Mouse (Mus musculus): Measurements from ENCODE around the gene Maco1. TPM values are rescaled to one million over a fixed set of nuclear protein-coding genes. Genes with fewer than 3 reads are reported as not detected.
"Not testable (repeated sequence)": the region's sequence is repeated elsewhere in the genome, so short reads cannot be mapped to it uniquely, and the experiment has no call there.

The Maco1 gene
- total RNA-seq, 2 experiments from 2014 or later, result 15.0 to 17.0 TPM

GRCm38 (mm10) chr4:134826348-134826747, 26.8 kb downstream of the Maco1 start:
- intact Hi-C loops (cut with DNase I), result no loop called here
- no peak for DNase-seq

DNA sequence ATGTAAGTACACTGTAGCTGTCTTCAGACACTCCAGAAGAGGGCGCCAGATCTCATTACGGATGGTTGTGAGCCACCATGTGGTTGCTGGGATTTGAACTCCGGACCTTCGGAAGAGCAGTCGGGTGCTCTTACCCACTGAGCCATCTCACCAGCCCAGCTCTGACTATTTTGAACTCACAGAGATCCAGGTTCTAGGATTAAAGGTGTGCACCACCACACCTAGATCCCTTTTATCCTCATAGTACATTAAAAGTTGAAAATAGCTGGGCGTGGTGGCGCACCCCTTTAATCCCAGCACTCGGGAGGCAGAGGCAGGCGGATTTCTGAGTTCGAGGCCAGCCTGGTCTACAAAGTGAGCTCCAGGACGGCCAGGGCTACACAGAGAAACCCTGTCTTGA, 27.3 kb downstream of the Maco1 start:
- intact Hi-C loops (cut with DNase I), result loop anchor here (1.0 kb wide), 1 partner anchor 17 kb away; no protein-coding TSS in a partner anchor

GRCm38 (mm10) chr4:134823560-134823959, 29.6 kb downstream of the Maco1 start:
- intact Hi-C loops (cut with DNase I), result no loop called here
- DNase-seq, result no peak

More for the DNA sequence above, 27.3 kb downstream of the Maco1 start:
- not testable (repeated sequence) for DNase-seq

GRCm38 (mm10) chr4:134821061-134821460, 32.1 kb downstream of the Maco1 start:
- intact Hi-C loops (cut with DNase I), result no loop called here
- no peak for DNase-seq

- intact Hi-C loops (cut with DNase I), result no loop called here
- DNase-seq, result no peak
Observed at GRCm38 (mm10) chr4:134817706-134818105, 35.4 kb downstream of the Maco1 start.

DNA sequence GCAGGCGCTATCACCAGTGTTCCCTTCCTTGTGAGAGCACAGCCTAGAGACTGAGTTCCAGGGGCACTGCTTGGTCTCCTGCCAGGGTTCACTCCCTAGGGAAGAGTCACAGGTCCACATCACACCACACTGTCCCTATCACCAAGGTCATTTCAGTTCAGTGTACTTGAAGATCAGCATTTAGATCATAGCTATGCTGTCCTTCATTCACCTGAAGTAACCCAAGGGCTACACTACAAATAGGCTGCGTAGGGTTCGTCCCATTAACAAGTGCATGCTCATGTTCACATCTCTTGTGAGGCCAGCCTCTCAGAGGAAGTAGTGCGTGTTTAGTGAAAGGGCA, 38.9 kb downstream of the Maco1 start:
- no peak for DNase-seq
- intact Hi-C loops (cut with DNase I), result no loop called here

DNA sequence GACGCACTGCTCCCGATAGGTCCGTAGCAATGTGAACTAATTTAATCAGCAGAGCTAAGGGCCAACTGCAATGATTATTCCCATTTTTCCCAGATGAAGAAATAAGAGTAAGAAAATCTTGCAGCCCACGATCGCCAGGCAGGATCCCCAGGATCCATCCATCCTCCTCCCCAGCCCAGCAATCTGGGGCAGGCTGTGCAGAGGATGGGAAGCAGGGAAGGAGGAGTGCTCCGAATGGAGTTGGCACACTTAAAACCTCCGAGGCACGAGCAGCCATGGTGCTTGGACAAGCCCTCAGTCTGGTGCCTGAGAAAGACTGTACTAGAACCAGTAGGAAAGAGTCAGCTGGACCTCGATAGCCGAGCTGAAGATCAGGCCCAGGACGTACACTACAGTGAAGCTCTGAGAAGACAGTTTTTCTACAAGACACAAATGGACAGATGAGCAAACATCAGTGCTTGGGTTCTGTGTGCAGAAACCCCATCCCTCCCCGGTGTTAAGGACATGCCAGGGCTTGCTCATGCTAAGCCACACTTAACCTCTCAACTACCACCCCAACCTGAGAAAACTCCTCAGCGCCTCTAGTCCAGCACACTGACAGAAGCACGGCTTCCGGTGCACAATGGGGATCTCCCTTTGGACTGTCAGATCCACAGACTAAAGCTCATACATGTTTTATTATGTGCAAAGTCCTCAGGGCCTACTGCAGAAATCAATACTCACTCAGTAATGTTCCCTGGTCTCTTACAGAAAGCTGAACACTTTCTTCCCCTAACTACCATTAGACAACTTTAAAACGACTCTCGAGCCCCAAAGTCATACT, 39.5 kb downstream of the Maco1 start:
- no peak for DNase-seq
- intact Hi-C loops (cut with DNase I), result no loop called here

GRCm38 (mm10) chr4:134804765-134805164, 48.4 kb downstream of the Maco1 start:
- DNase-seq, result peak; percentile 84 to 89
- intact Hi-C loops (cut with DNase I), result no loop called here

DNA sequence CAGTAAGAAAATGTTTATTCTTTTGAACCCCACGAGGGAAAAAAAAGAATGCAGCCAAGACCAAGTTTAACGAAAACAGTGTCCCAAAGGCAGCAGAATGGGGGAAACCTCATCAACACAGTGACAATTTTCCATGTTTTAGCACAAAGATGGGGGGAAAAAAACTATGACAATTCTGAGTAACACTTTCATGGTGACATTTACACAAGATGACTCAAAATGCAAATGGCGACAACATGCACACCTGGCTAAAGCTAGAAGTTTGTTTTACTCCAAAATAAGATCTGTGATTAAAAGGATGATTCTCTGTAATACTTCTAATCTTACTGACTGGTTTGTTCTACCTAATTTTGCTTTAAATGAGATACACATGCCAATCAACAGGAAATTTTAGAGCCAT, 50.4 kb downstream of the Maco1 start:
- intact Hi-C loops (cut with DNase I), result no loop called here
- no peak for DNase-seq

DNA sequence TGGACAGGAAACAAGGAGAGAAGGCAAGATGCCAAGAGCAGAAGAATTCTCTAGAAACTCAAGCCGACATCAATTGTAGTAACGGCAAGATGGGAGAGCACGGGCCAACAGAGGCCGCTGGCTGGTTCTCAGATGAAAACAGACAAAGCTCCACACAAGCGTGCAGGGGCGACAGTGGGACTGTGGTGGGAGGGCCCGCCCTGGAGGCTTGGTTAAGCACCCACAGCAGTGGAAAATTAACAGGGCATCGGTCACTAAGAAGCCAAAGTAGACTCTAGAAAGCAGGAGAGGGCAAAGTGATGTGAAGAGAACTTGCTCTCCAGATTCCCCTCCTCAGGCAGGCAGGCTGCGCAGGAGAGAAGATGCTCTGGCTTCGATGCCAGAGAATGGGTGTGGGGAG, 51.0 kb downstream of the Maco1 start:
- intact Hi-C loops (cut with DNase I), result no loop called here
- DNase-seq, result no peak

- DNase-seq, result no peak
- intact Hi-C loops (cut with DNase I), result no loop called here
Observed at GRCm38 (mm10) chr4:134800693-134801092, 52.5 kb downstream of the Maco1 start.

- DNase-seq, result no peak
- intact Hi-C loops (cut with DNase I), result no loop called here
Observed at GRCm38 (mm10) chr4:134800098-134800497, 53.0 kb downstream of the Maco1 start.

- DNase-seq, result peak; percentile 61 to 63
- intact Hi-C loops (cut with DNase I), result loop anchor here (2.0 kb wide), 1 partner anchor 72 kb away; no protein-coding TSS in a partner anchor
Observed at GRCm38 (mm10) chr4:134799272-134799671, 53.9 kb downstream of the Maco1 start.

GRCm38 (mm10) chr4:134798861-134799260, 54.3 kb downstream of the Maco1 start:
- intact Hi-C loops (cut with DNase I), result loop anchor here (2.0 kb wide), 1 partner anchor 72 kb away; no protein-coding TSS in a partner anchor
- no peak for DNase-seq

DNA sequence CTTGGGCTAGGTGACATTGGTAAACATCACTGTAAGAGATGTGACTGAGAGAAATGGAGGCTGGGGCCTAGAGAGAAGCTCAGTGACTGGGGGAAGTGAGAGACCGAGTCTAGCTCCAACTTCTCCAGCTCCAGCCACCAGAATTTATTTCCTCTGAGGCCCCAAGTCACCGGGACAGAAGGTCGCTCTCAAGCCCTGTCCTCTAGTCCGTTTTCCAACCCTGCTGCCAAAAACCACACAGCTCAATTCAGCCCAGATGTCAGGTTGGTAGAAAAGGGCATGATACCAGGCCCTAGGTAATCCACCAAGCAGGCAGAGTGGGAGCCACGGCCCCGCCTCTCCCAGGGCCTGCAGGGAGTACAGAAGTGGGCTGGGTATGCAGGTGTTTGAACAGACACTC, 55.5 kb downstream of the Maco1 start:
- DNase-seq, result no peak

DNA sequence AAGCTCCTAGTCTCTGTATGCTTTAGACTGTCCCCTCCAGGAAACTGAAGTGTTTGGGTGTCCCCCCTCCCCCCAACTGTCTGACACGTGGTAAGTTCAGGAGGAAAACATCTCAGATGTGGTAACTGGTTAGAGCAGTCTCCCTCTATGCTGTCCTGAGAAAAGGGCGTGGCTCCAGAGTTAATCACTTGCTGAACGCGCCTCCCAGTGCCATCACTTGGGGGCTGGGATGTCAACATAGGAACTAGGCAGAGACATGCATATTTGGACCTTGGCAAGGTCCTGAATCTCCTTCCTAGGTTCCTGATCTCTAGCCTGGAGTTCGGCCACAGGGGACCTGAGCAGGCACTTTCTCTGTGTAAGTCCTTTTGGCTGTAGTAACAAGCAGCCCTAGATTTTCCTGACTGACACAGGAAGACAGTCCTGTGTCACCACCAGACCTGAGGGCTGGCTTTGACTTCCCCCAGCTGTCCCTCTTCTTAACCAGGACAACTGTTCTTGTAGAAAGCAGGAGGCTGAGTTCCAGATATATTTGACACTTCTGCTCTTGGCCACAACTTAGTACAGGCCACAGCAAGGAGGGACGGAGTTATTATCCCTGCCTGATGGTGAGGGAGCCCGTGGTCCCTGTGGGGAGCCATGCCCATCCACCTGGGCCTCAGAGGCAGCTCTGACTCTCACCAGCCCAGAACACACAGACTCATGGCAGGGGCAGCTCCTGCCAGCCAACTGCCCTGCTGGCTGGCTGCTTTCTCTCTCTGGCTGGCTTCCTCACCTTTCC, 56.4 kb downstream of the Maco1 start:
- no peak for DNase-seq
- intact Hi-C loops (cut with DNase I), result loop anchor here (2.0 kb wide), 1 partner anchor 254 kb away; no protein-coding TSS in a partner anchor

More for the DNA sequence above, 55.5 kb downstream of the Maco1 start:
- intact Hi-C loops (cut with DNase I), result loop anchor here (2.0 kb wide), 2 partner anchors 71 to 255 kb away; no protein-coding TSS in a partner anchor

GRCm38 (mm10) chr4:134795819-134796485, 57.2 kb downstream of the Maco1 start:
- DNase-seq, result no peak
- intact Hi-C loops (cut with DNase I), result loop anchor here (2.0 kb wide), 1 partner anchor 253 kb away; no protein-coding TSS in a partner anchor

DNA sequence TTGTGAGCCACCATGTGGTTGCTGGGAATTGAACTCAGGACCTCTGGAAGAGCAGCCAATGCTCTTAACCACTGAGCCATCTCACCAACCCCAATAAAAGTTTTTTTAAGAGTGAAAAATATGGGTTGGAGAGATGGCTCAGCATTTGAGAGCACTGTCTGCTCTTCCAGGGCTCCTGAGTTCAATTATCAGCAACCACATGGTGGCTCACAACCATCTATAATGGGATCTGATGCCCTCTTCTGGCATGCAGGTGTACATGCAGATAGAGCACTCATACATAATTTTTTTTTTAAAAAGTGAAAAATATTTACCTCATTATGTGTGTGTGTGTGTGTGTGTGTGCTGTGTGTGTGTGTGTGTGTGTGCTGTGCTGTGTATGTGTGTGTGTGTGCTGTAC, 58.2 kb downstream of the Maco1 start:
- intact Hi-C loops (cut with DNase I), result loop anchor here (5.0 kb wide), 1 partner anchor 87 kb away; no protein-coding TSS in a partner anchor
- DNase-seq, result not testable (repeated sequence)

- no peak for DNase-seq
- intact Hi-C loops (cut with DNase I), result loop anchor here (5.0 kb wide), 1 partner anchor 89 kb away; no protein-coding TSS in a partner anchor
Observed at GRCm38 (mm10) chr4:134793213-134793956, 59.8 kb downstream of the Maco1 start.

- intact Hi-C loops (cut with DNase I), result loop anchor here (5.0 kb wide), 1 partner anchor 91 kb away; no protein-coding TSS in a partner anchor
- no peak for DNase-seq
Observed at GRCm38 (mm10) chr4:134791731-134792130, 61.4 kb downstream of the Maco1 start.

All from gastrocnemius, postnatal 36 days (tissue).